27 mouse cellular contexts compared by ENCODE assay signal in genomic region chr1:136652066-136652465, GRCm38 (mm10).
"Had no signal": no experiment of that assay in that cellular context is flagged by ENCODE, and none has a peak within 500 bp of the region (broad histone marks: within the 10 kb centered on the region; RNA-seq: fewer than 3 reads in every experiment).

No protein-coding gene starts in this region.

- H3K27me3 ChIP-seq: embryonic facial prominence, embryonic 12.5 days; embryonic facial prominence, embryonic 13.5 days; embryonic facial prominence, embryonic 15.5 days; forebrain, embryonic 12.5 days; forebrain, embryonic 13.5 days; forebrain, embryonic 15.5 days had no signal

- H3K27ac ChIP-seq: embryonic facial prominence, embryonic 10.5 days; embryonic facial prominence, embryonic 12.5 days; embryonic facial prominence, embryonic 13.5 days; embryonic facial prominence, embryonic 15.5 days; forebrain, embryonic 10.5 days; forebrain, embryonic 12.5 days; forebrain, embryonic 13.5 days; forebrain, embryonic 15.5 days; gastrocnemius, adult 2 months; heart, adult 2 months; heart, embryonic 10.5 days had no signal

- H3K9me3 ChIP-seq: embryonic facial prominence, embryonic 10.5 days; embryonic facial prominence, embryonic 12.5 days; embryonic facial prominence, embryonic 13.5 days; embryonic facial prominence, embryonic 15.5 days; forebrain, embryonic 10.5 days; forebrain, embryonic 12.5 days; forebrain, embryonic 13.5 days; forebrain, embryonic 15.5 days; heart, embryonic 10.5 days had no signal

- H3K4me2 ChIP-seq: embryonic facial prominence, embryonic 12.5 days; embryonic facial prominence, embryonic 13.5 days; embryonic facial prominence, embryonic 15.5 days; forebrain, embryonic 12.5 days; forebrain, embryonic 13.5 days; forebrain, embryonic 15.5 days had no signal

- H3K4me3 ChIP-seq: embryonic facial prominence, embryonic 10.5 days; embryonic facial prominence, embryonic 12.5 days; embryonic facial prominence, embryonic 13.5 days; embryonic facial prominence, embryonic 15.5 days; erythroblast, embryonic 14.5 days; forebrain, embryonic 10.5 days; forebrain, embryonic 12.5 days; forebrain, embryonic 13.5 days; forebrain, embryonic 15.5 days; gastrocnemius, adult 2 months; heart, adult 2 months; heart, embryonic 10.5 days had no signal

- H3K36me3 ChIP-seq: embryonic facial prominence, embryonic 10.5 days; embryonic facial prominence, embryonic 12.5 days; embryonic facial prominence, embryonic 13.5 days; embryonic facial prominence, embryonic 15.5 days; forebrain, embryonic 10.5 days; forebrain, embryonic 12.5 days; forebrain, embryonic 15.5 days; heart, embryonic 10.5 days had no signal

- H3K4me1 ChIP-seq: embryonic facial prominence, embryonic 15.5 days; forebrain, embryonic 12.5 days; forebrain, embryonic 13.5 days; forebrain, embryonic 15.5 days had no signal

- ATAC-seq: forebrain, embryonic 13.5 days; forebrain, embryonic 14.5 days; forebrain, embryonic 15.5 days; forebrain, embryonic 16.5 days; forebrain, postnatal 0 days had no signal

- H3K9ac ChIP-seq: embryonic facial prominence, embryonic 12.5 days; embryonic facial prominence, embryonic 13.5 days; embryonic facial prominence, embryonic 15.5 days; forebrain, embryonic 12.5 days; forebrain, embryonic 13.5 days; forebrain, embryonic 15.5 days; forebrain, postnatal 0 days had no signal

- DNase-seq: cerebellum, adult 8-10 months; cerebellum, adult 9-10 months; cerebellum, adult 9-11 months; cerebellum, postnatal 10 days; cerebellum, postnatal 25 days; cerebellum, postnatal 36 days; embryo, embryonic 11 days; forebrain, postnatal 0 days; gastrocnemius, adult 2 months; gastrocnemius, postnatal 10 days; gastrocnemius, postnatal 14 days; gastrocnemius, postnatal 25 days; gastrocnemius, postnatal 36 days; heart, adult 18-20 months; heart, adult 2 months had no signal
